Mouse (Mus musculus) megakaryocyte, embryonic 14.5 days (primary cell): ENCODE measurements around the gene Rab5if.

Experiments used
- FLI1 ChIP-seq: IDR thresholded peaks from 2 replicates; pipeline ENCODE4 v1.6.1; 2012; ENCODE audit warnings: low read length, inconsistent platforms, mixed read lengths
- GATA1 ChIP-seq: IDR thresholded peaks from 3 replicates; pipeline ENCODE4 v1.6.1; 2012; ENCODE audit warnings: mixed read lengths, low read length, inconsistent platforms, borderline replicate concordance

DNA sequence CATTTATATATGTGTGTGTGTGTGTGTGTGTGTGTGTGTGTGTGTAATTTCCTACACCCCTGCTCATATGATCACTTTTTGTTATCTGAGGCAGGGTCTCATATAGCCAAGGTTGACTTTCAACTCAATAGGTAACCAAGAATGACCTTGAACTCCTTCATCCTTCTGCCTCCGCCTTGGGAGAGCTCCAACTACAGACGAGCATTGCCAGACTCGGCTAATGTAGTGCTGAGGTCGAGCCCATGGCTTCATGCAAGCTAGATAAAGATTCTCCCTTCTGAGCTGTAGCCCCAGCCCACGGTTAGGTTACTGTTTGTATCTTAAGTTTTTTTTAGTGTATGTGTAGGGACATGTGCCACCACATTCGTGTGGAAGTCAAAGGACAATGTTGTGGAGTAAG, 39.0 kb downstream of the Rab5if start:
- TF ChIP-seq GATA1: no peak
- TF ChIP-seq FLI1: no peak
